Mouse (Mus musculus) liver, embryonic 11.5 days (tissue): ENCODE measurements around the gene Tns1. TPM values are rescaled to one million over a fixed set of nuclear protein-coding genes. Genes with fewer than 3 reads are reported as not detected.
A peak's percentile ranks its signal among the peaks of the same experiment; 100 is the strongest.

Experiments
- ATAC-seq: fragments of 200-750 bp; cut with Nextera tagmentation; replicated peaks from 2 replicates; pipeline ENCODE4 v1.8.0; 2017; ENCODE audit warnings: moderate number of reproducible peaks, mild to moderate bottlenecking, moderate TSS enrichment, moderate library complexity; ENCODE audit not compliant: low FRiP score
- DNase-seq: peaks from one replicate; pipeline ENCODE4 v3.0.0-alpha.2; 2017; ENCODE audit warnings: low spot score
- H3K27ac ChIP-seq: fragments of 300-500 bp; sonication (generic); 2 replicates; pipeline ENCODE4 v1.5.1; 2014; ENCODE audit warnings: mild to moderate bottlenecking, low read depth, low read length, control low read depth
- H3K27me3 ChIP-seq: fragments of 300-500 bp; sonication (generic); replicated peaks from 2 replicates; pipeline ENCODE4 v1.6.1; 2014; ENCODE audit warnings: low read length, mixed read lengths; ENCODE audit not compliant: control insufficient read depth, insufficient read depth
- H3K36me3 ChIP-seq: fragments of 300-500 bp; sonication (generic); 2 replicates; pipeline ENCODE4 v1.6.1; 2014; ENCODE audit warnings: mild to moderate bottlenecking, low read length, moderate library complexity, mixed read lengths; ENCODE audit not compliant: control insufficient read depth, insufficient read depth
- H3K4me1 ChIP-seq: fragments of 300-500 bp; sonication (generic); replicated peaks from 2 replicates; pipeline ENCODE4 v1.6.1; 2014; ENCODE audit warnings: low read length, mixed read lengths; ENCODE audit not compliant: control insufficient read depth, insufficient read depth
- H3K4me2 ChIP-seq: fragments of 300-500 bp; sonication (generic); 2 replicates; pipeline ENCODE4 v1.6.1; 2014; ENCODE audit warnings: mild to moderate bottlenecking, control low read depth, moderate library complexity
- H3K4me3 ChIP-seq: fragments of 300-500 bp; sonication (generic); 2 replicates; pipeline ENCODE4 v1.5.1; 2014; ENCODE audit warnings: low read depth, low read length, control low read depth
- H3K9ac ChIP-seq: fragments of 300-500 bp; sonication (generic); 2 replicates; pipeline ENCODE4 v1.6.1; 2014; ENCODE audit warnings: low read depth, low read length, control low read depth
- H3K9me3 ChIP-seq: fragments of 300-500 bp; sonication (generic); 2 replicates; pipeline ENCODE4 v1.6.1; 2016; ENCODE audit warnings: low read length, inconsistent platforms, mixed read lengths; ENCODE audit not compliant: control insufficient read depth
- WGBS: fragments of 180-500 bp; shearing (Covaris S2); extraction: QIAGEN DNeasy Blood & Tissue Kit; methylation state at CpG from one replicate; pipeline ENCODE4 v1.1.7; 2014; 5-methylcytosine and 5-hydroxymethylcytosine counted together
- polyA plus RNA-seq: library from polyadenylated mRNA; unstranded; fragments of >200 nt; fragmentation: Nextera tagmentation; extraction: Ambion mirVana; gene quantifications from 2 replicates; pipeline ENCODE4 v1.2.1, GENCODE M21; 2014

Tns1 gene
- polyA plus RNA-seq, 1 experiment from 2014 or later, result 19.4 TPM

DNA sequence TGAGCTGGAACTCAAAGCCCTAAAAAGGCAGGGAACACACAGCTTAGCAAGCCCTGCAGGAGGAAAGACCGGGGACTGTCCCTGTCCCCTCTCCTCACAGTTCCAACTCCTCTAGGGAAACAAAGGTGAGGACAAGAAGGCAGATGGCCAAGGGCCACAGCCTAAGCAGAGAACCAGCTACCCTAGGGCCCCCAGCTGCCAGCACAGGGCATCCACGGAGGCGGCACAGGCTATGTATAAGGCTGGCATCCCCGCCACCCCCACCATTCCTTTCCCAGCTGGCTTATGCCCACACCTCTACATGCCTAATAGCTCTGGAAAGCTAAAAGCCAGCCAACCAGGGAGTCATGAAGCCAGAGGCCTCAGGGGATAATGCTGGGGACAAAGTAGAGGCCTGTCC, 90.8 kb downstream of the Tns1 start:
- no peak for DNase-seq
- 84% methylated on average over 4 of the region's 4 CpGs for WGBS
- no peak overlapping the region for H3K4me2 ChIP-seq
- no peak overlapping the region for H3K4me3 ChIP-seq
- no peaks in the 10 kb centered on the region for H3K36me3 ChIP-seq
- peaks cover 19% of the 10 kb centered on the region for H3K27me3 ChIP-seq
- H3K4me1 ChIP-seq, result peaks cover 36% of the 10 kb centered on the region
- ATAC-seq, result no peak
- no peak overlapping the region for H3K27ac ChIP-seq
- H3K9ac ChIP-seq, result no peak overlapping the region
- no peaks in the 10 kb centered on the region for H3K9me3 ChIP-seq

DNA sequence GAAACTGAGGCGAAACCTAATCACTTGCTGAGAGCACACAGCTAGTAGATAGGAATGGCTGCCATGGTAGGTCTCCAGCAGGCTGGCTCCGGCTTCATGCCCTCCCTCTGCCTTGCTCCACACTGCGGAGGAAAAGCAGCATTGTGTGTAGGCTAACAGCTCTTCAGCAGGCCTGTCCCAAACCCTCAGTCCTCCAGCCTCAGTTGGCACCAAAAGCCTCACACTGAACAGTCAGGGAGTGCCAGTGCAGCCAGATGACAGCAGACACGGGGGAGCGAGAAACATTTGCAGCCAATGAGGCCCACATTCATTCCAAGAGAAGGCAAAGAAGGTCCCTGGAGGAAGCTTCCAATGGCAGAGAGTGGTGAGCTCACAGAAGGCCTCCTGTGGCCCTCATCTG, 91.3 kb downstream of the Tns1 start:
- no peaks in the 10 kb centered on the region for H3K9me3 ChIP-seq
- ATAC-seq, result no peak
- no peak overlapping the region for H3K4me3 ChIP-seq

DNA sequence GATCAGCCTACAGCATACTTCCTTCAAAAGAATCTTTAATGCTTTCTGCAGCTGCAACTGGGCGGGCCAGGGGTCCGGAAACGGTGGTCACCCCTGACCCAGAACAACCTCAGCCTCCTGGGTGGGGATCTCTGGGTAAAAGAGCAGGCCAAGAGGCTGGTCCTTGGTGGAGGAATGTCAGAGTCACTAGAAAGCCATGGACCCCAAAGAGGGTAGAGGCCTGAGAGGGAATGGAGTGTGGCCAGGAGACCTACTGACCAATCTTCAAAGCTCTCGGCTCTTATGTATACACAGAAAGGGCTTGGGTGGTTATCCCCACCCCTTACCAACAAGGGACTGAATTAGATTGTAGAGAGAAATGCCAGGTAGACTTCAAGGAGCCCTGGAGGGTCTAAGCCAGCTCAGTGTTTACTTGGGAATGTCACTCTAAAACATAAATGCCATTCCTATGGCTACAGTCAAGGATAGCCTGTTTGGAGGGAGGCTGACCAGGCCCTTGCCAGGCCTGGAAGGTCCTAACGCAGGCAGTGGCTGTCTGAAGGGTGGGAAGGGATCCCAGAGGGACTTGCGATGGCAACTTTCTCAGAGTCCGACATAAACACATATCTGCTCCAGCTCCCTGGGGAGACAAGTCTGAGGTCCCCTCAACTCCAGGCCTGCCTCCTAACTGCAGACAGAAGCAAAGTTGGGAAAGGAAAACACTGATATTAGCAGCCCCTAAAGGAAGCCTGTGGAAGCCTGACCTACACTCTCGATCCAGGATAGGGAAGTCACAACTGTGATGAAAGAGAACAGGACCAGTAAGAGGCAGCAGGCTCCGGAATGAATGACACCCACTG, 92.3 kb downstream of the Tns1 start:
- H3K36me3 ChIP-seq, result no peaks in the 10 kb centered on the region
- peaks cover 45% of the 10 kb centered on the region for H3K4me1 ChIP-seq
- DNase-seq (no peak), ATAC-seq (no peak)
- H3K9ac ChIP-seq, result no peak overlapping the region
- peak overlapping the region; percentile 71 for H3K27ac ChIP-seq
- 69% methylated on average over 9 of the region's 9 CpGs for WGBS
- H3K27me3 ChIP-seq, result peaks cover 14% of the 10 kb centered on the region
- H3K4me2 ChIP-seq, result peak overlapping the region; percentile 33
- no peaks in the 10 kb centered on the region for H3K9me3 ChIP-seq
- H3K4me3 ChIP-seq, result no peak overlapping the region

More for the DNA sequence above, 91.3 kb downstream of the Tns1 start:
- no peak for DNase-seq
- 78% methylated on average over 5 of the region's 5 CpGs for WGBS
- no peak overlapping the region for H3K27ac ChIP-seq
- no peaks in the 10 kb centered on the region for H3K36me3 ChIP-seq
- H3K4me1 ChIP-seq, result peaks cover 36% of the 10 kb centered on the region
- no peak overlapping the region for H3K4me2 ChIP-seq
- no peak overlapping the region for H3K9ac ChIP-seq
- H3K27me3 ChIP-seq, result peaks cover 19% of the 10 kb centered on the region

DNA sequence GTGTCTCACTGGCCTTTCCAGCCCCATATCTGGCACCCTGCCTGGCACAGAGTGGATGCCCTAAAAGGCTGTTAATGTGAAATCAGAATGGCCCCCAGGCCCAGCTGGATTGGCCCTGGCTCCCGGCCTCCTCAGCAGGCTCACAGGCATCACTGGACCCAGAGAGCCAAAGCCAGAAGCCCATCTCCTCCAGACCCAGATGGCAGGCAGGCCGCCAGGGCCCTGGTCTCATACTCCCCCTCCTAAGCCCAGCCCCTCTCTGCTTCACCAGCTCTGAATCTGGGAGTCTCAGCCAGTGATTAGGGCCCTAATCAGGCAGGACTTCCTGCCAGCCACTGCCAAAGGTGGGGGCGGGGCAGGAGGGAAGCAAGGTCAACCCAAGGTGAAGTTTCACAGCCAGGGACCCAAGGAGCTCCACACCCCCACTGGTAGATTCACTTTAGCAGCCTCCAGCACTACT, 93.3 kb downstream of the Tns1 start:
- ATAC-seq, result 0 out of 2 replicates have a peak, but pooled peaks have one; percentile 24
- no peak for DNase-seq
- whole genome bisulfite sequencing, result 23% methylated on average over 3 of the region's 3 CpGs
- Histone ChIP-seq H3K27ac (peak overlapping the region; percentile 71), H3K4me1 (peaks cover 44% of the 10 kb centered on the region), H3K9me3 (no peaks in the 10 kb centered on the region), H3K4me2 (peak overlapping the region; percentile 33; the same call in 1 of the 2 replicates), H3K4me3 (no peak overlapping the region), H3K36me3 (no peaks in the 10 kb centered on the region), H3K9ac (no peak overlapping the region), H3K27me3 (peaks cover 4% of the 10 kb centered on the region; the same call in 1 of the 2 replicates)

DNA sequence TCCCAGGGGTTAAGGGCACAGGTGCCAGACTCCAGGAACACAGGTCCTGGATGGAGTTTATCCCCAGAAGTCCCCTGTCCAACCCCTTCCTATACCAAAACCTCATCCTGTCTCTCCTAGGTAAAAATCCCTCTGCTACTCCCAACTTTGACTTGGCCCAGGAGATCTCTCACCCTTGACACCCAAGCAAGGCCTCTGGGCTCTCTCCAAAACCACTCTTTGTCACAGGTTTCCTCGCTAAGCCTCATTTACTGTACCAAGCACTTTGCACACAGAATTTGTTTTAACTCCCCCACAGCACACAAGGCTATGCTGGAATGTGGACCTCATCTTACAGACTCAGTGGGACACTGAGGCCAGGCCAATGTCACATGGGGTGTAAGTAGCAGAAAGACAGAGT, 94.0 kb downstream of the Tns1 start:
- no peak for DNase-seq
- no peaks in the 10 kb centered on the region for H3K9me3 ChIP-seq
- no peak overlapping the region for H3K9ac ChIP-seq
- peaks cover 48% of the 10 kb centered on the region for H3K4me1 ChIP-seq
- 0 out of 2 replicates have a peak overlapping the region, but pooled peaks have one; percentile 16 for H3K27ac ChIP-seq
- H3K36me3 ChIP-seq, result no peaks in the 10 kb centered on the region
- H3K4me3 ChIP-seq, result no peak overlapping the region
- H3K4me2 ChIP-seq, result no peak overlapping the region
- no peaks in the 10 kb centered on the region for H3K27me3 ChIP-seq
- 68% methylated on average over 1 of the region's 1 CpGs for WGBS
- no peak for ATAC-seq

DNA sequence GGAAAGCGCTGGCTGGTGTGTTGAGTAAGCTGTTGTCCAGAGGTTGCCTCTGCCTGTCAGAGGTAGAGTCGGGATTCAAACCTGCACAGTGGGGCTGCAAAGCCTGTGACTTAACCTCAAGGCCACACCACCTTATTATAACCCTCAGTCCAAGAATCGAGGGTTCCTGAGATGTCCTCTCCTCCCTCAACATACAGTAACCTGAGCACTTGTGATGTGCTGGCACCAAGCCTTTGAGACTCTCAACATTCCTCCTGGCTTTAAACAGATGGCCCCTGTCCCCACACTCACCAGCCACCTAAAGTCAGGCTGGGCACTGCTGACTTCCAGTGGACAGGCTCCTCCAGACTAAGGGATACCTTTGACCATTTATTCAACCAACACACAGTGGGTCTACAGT, 94.6 kb downstream of the Tns1 start:
- H3K27me3 ChIP-seq, result no peaks in the 10 kb centered on the region
- H3K4me2 ChIP-seq, result no peak overlapping the region
- no peaks in the 10 kb centered on the region for H3K36me3 ChIP-seq
- no peak overlapping the region for H3K4me3 ChIP-seq
- DNase-seq (no peak), ATAC-seq (no peak)
- no peaks in the 10 kb centered on the region for H3K9me3 ChIP-seq
- H3K4me1 ChIP-seq, result peaks cover 54% of the 10 kb centered on the region
- 52% methylated on average over 3 of the region's 3 CpGs for WGBS
- no peak overlapping the region for H3K27ac ChIP-seq
- no peak overlapping the region for H3K9ac ChIP-seq

DNA sequence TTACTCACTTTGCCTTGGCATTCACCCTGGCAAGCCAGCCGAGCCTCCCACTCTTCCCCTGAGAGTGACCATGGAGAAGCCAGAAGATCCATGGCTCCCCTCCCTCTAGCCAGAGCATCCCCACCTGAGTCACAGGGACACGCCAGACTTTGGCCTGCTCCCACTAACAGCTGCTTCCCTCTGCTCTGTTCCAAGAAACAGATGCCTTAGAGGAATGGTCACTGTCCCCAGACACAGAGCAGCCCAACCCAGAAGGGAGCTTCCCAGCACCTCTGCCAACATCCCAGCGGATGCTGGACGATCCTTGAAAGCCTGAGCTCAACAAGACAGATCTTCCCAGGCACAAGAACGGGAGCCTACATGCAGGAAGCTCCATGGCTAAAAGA, 95.4 kb downstream of the Tns1 start:
- ATAC-seq (no peak), DNase-seq (no peak)
- Histone ChIP-seq H3K9me3 (no peaks in the 10 kb centered on the region), H3K36me3 (no peaks in the 10 kb centered on the region), H3K27me3 (no peaks in the 10 kb centered on the region), H3K4me3 (no peak overlapping the region), H3K4me2 (no peak overlapping the region), H3K27ac (no peak overlapping the region), H3K4me1 (peaks cover 59% of the 10 kb centered on the region), H3K9ac (no peak overlapping the region)
- 77% methylated on average over 5 of the region's 5 CpGs for WGBS

DNA sequence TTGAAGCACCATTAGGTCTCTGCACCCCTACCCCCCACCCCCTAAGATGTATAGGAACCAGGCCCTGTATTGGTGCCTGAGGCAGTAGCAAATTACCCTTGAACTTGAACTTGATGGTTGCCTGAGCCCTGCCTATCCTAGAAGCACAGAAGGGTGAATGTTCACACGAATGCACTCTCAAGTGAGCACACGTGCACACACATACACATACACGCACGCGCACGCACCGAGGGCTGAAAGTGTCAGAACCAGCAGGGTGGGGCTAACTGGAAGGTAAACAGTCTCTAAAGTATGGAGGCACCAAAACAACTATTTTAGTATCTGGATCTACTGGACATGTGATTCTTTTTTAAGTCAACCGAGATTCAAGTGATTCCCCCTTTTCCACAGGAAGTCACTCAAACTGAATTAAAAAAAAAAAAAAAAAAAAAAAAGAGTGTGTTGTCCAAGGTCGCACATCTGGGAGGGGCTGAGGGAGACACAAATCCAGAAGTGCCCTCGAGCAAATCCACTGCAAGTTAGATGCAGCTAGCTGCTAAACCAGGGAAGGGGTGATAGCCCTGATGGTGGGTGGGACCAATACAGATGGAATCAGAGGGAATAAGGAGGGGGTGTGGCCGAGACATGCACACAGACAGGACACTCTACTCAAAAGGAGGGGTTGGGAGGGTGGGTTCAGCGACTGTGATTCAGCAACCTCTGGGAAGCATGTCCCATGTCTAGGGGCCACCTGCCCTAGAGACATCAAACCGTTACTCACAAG, 96.0 kb downstream of the Tns1 start:
- DNase-seq (no peak), ATAC-seq (no peak)
- WGBS, result 77% methylated on average over 13 of the region's 13 CpGs
- Histone ChIP-seq H3K4me2 (no peak overlapping the region), H3K27ac (peak overlapping the region; percentile 66; the same call in 1 of the 2 replicates), H3K4me3 (no peak overlapping the region), H3K4me1 (peaks cover 59% of the 10 kb centered on the region), H3K36me3 (no peaks in the 10 kb centered on the region), H3K27me3 (no peaks in the 10 kb centered on the region), H3K9me3 (no peaks in the 10 kb centered on the region), H3K9ac (no peak overlapping the region)
